Mouse (Mus musculus): ENCODE data around the gene Camp. TPM values are rescaled to one million over a fixed set of nuclear protein-coding genes. Genes with fewer than 3 reads are reported as not detected.

The Camp gene
- not detected in 2 replicates for polyA plus RNA-seq (2014; fragmentation: Nextera tagmentation; extraction: Ambion mirVana)

DNA sequence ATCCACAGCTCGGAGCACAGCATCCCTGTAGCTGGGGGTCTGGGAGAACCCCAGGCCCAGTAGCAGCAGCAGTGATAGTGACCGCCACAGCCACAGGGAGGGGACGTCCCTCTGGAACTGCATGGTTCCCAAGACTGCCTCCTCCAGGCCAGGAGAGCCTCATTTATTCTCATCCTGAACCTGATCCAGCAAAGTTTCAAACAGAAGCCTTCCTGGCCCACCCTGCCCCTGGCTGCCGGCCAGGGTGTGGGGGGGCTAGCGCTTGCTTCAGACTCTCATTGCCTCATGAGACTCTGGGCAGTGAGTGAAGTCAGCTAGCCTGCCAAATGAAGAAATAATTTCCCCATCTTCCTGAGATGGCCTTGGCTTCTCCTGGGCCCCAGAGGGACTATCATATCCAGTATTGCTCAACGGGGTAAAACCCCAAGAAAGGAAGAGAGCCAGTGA, at the start of gene Camp:
Gene Camp (minus strand): TSS at position 306 of the 447 bp plus-strand sequence.
- H3K27ac ChIP-seq (replicated peaks; ENCODE audit: low read depth, low read length), result no peak within 1 kb of the TSS
- peak; percentile 36 for DNase-seq
- H3K27me3 ChIP-seq (ENCODE audit: control insufficient read depth, insufficient read depth, low read length), result no peaks in the 10 kb centered on the region
- no peak within 1 kb of the TSS for H3K4me3 ChIP-seq (replicated peaks; ENCODE audit: low read depth, low read length)
- H3K36me3 ChIP-seq (ENCODE audit: control insufficient read depth, insufficient read depth, low read length), result peaks cover 4% of the 10 kb centered on the region; the same call in 1 of the 2 replicates
- H3K9ac ChIP-seq (replicated peaks; ENCODE audit: low read length), result no peak within 1 kb of the TSS
- 81% methylated on average over 6 of the region's 6 CpGs for WGBS
- H3K4me1 ChIP-seq (ENCODE audit: control insufficient read depth, insufficient read depth, low read length), result no peaks in the 10 kb centered on the region
- H3K4me2 ChIP-seq (ENCODE audit: low read length), result no peak within 1 kb of the TSS
- H3K9me3 ChIP-seq (ENCODE audit: control insufficient read depth, low read length), result no peaks in the 10 kb centered on the region
- no peak for ATAC-seq (ENCODE audit: low FRiP score, low TSS enrichment)

DNA sequence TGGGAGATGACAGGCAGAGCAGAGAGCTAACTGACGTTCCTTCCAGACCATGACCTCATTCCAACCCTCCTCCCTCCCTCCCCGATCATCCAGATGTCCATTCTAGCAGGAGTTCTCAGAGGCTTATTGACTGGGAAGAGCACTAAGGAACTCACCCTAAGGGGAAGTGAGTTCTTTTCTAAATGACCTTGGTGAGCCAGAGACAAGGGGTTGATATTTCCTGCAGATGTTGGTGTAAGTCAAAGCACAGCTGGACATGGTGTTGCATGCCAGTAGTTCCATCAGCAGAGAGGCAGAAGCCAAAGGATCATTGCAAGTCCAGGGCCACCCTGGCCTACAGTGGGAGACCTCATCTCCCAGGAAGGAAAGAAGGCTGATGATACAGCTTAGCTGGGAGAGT, 48.6 kb upstream of the Camp start:
- H3K4me3 ChIP-seq (replicated peaks; ENCODE audit: low read depth, low read length), result no peak overlapping the region
- H3K9ac ChIP-seq (replicated peaks; ENCODE audit: low read length), result no peak overlapping the region
- no peaks in the 10 kb centered on the region for H3K27me3 ChIP-seq (ENCODE audit: control insufficient read depth, insufficient read depth, low read length)
- H3K9me3 ChIP-seq (ENCODE audit: control insufficient read depth, low read length), result no peaks in the 10 kb centered on the region
- no peak overlapping the region for H3K4me2 ChIP-seq (ENCODE audit: low read length)
- no peak overlapping the region for H3K27ac ChIP-seq (replicated peaks; ENCODE audit: low read depth, low read length)
- no peak for DNase-seq
- 61% methylated on average over 2 of the region's 2 CpGs for WGBS
- H3K4me1 ChIP-seq (ENCODE audit: control insufficient read depth, insufficient read depth, low read length), result no peaks in the 10 kb centered on the region
- peaks cover 7% of the 10 kb centered on the region for H3K36me3 ChIP-seq (ENCODE audit: control insufficient read depth, insufficient read depth, low read length)
- ATAC-seq (ENCODE audit: low FRiP score, low TSS enrichment), result no peak

GRCm38 (mm10) chr9:109896253-109897150, 47.1 kb upstream of the Camp start:
- no peaks in the 10 kb centered on the region for H3K9me3 ChIP-seq (ENCODE audit: control insufficient read depth, low read length)
- no peak overlapping the region for H3K9ac ChIP-seq (replicated peaks; ENCODE audit: low read length)
- no peak overlapping the region for H3K4me3 ChIP-seq (replicated peaks; ENCODE audit: low read depth, low read length)
- H3K4me1 ChIP-seq (ENCODE audit: control insufficient read depth, insufficient read depth, low read length), result no peaks in the 10 kb centered on the region
- WGBS, result 85% methylated on average over 8 of the region's 8 CpGs
- no peak overlapping the region for H3K27ac ChIP-seq (replicated peaks; ENCODE audit: low read depth, low read length)
- no peak for DNase-seq
- peaks cover 21% of the 10 kb centered on the region for H3K36me3 ChIP-seq (ENCODE audit: control insufficient read depth, insufficient read depth, low read length)
- no peak overlapping the region for H3K4me2 ChIP-seq (ENCODE audit: low read length)
- H3K27me3 ChIP-seq (ENCODE audit: control insufficient read depth, insufficient read depth, low read length), result no peaks in the 10 kb centered on the region
- no peak for ATAC-seq (ENCODE audit: low FRiP score, low TSS enrichment)

GRCm38 (mm10) chr9:109895593-109895992, 46.2 kb upstream of the Camp start:
- Histone ChIP-seq H3K36me3 (ENCODE audit: control insufficient read depth, insufficient read depth, low read length) (peaks cover 31% of the 10 kb centered on the region), H3K9ac (replicated peaks; ENCODE audit: low read length) (no peak overlapping the region), H3K4me3 (replicated peaks; ENCODE audit: low read depth, low read length) (no peak overlapping the region), H3K27me3 (ENCODE audit: control insufficient read depth, insufficient read depth, low read length) (no peaks in the 10 kb centered on the region), H3K27ac (replicated peaks; ENCODE audit: low read depth, low read length) (no peak overlapping the region), H3K4me2 (ENCODE audit: low read length) (no peak overlapping the region), H3K9me3 (ENCODE audit: control insufficient read depth, low read length) (no peaks in the 10 kb centered on the region), H3K4me1 (ENCODE audit: control insufficient read depth, insufficient read depth, low read length) (no peaks in the 10 kb centered on the region)
- ATAC-seq (ENCODE audit: low FRiP score, low TSS enrichment) (no peak), DNase-seq (no peak)
- 90% methylated on average over 6 of the region's 6 CpGs for WGBS

- H3K4me3 ChIP-seq (replicated peaks; ENCODE audit: low read depth, low read length), result no peak overlapping the region
- H3K4me1 ChIP-seq (ENCODE audit: control insufficient read depth, insufficient read depth, low read length), result no peaks in the 10 kb centered on the region
- H3K27me3 ChIP-seq (ENCODE audit: control insufficient read depth, insufficient read depth, low read length), result no peaks in the 10 kb centered on the region
- peak overlapping the region; percentile 72 for H3K27ac ChIP-seq (replicated peaks; ENCODE audit: low read depth, low read length)
- no peak overlapping the region for H3K4me2 ChIP-seq (ENCODE audit: low read length)
- DNase-seq, result peak; percentile 91
- no peaks in the 10 kb centered on the region for H3K9me3 ChIP-seq (ENCODE audit: control insufficient read depth, low read length)
- 33% methylated on average over 6 of the region's 6 CpGs for WGBS
- peaks cover 41% of the 10 kb centered on the region for H3K36me3 ChIP-seq (ENCODE audit: control insufficient read depth, insufficient read depth, low read length)
- ATAC-seq (ENCODE audit: low FRiP score, low TSS enrichment), result peak; percentile 64
- peak overlapping the region; percentile 36; the same call in 1 of the 2 replicates for H3K9ac ChIP-seq (replicated peaks; ENCODE audit: low read length)
Observed at GRCm38 (mm10) chr9:109894413-109895090, 45.1 kb upstream of the Camp start.

DNA sequence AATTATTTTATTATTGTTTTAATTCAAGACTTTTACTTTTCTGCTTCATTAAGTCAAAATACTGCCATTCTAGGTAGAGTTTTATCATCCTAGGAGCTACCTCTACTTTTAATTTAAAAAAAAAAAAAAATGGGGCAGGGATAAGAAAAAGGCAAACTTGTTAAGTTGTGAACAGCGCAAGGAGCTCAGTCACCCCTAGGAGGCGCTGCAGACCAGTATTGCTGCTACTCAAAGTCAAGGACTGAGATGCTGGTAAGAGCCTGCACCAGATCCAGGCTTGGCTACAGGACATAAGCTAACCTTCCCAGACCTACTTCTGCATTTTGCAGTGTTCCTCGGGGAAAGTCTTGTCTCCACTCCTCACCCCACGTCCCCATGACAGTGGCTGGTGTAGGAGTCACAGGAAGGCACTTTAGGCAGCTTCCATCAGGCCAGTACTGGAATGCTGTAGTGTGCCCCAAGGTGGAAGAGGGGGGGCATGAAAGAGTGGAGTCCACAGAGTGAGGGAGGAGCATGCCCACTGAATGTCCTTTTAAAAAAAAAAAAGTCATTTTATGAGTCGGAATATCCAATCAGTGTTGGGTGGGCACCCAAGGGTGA, 43.3 kb upstream of the Camp start:
- Histone ChIP-seq H3K4me1 (ENCODE audit: control insufficient read depth, insufficient read depth, low read length) (no peaks in the 10 kb centered on the region), H3K9ac (replicated peaks; ENCODE audit: low read length) (no peak overlapping the region), H3K27ac (replicated peaks; ENCODE audit: low read depth, low read length) (no peak overlapping the region), H3K4me2 (ENCODE audit: low read length) (no peak overlapping the region), H3K36me3 (ENCODE audit: control insufficient read depth, insufficient read depth, low read length) (peaks cover 59% of the 10 kb centered on the region), H3K9me3 (ENCODE audit: control insufficient read depth, low read length) (no peaks in the 10 kb centered on the region), H3K27me3 (ENCODE audit: control insufficient read depth, insufficient read depth, low read length) (no peaks in the 10 kb centered on the region), H3K4me3 (replicated peaks; ENCODE audit: low read depth, low read length) (no peak overlapping the region)
- 0 out of 2 replicates have a peak, but pooled peaks have one; percentile 27 for ATAC-seq (ENCODE audit: low FRiP score, low TSS enrichment)
- 71% methylated on average over 5 of the region's 5 CpGs for WGBS
- DNase-seq, result peak; percentile 86

GRCm38 (mm10) chr9:109891501-109891900, 42.1 kb upstream of the Camp start:
- Histone ChIP-seq H3K4me2 (ENCODE audit: low read length) (no peak overlapping the region), H3K9me3 (ENCODE audit: control insufficient read depth, low read length) (no peaks in the 10 kb centered on the region), H3K9ac (replicated peaks; ENCODE audit: low read length) (no peak overlapping the region), H3K4me3 (replicated peaks; ENCODE audit: low read depth, low read length) (no peak overlapping the region), H3K27ac (replicated peaks; ENCODE audit: low read depth, low read length) (no peak overlapping the region), H3K36me3 (ENCODE audit: control insufficient read depth, insufficient read depth, low read length) (peaks cover 69% of the 10 kb centered on the region), H3K27me3 (ENCODE audit: control insufficient read depth, insufficient read depth, low read length) (no peaks in the 10 kb centered on the region), H3K4me1 (ENCODE audit: control insufficient read depth, insufficient read depth, low read length) (no peaks in the 10 kb centered on the region)
- ATAC-seq (ENCODE audit: low FRiP score, low TSS enrichment), result no peak
- WGBS, result 95% methylated on average over 8 of the region's 8 CpGs
- no peak for DNase-seq

- Histone ChIP-seq H3K4me1 (ENCODE audit: control insufficient read depth, insufficient read depth, low read length) (no peaks in the 10 kb centered on the region), H3K4me3 (replicated peaks; ENCODE audit: low read depth, low read length) (no peak overlapping the region), H3K36me3 (ENCODE audit: control insufficient read depth, insufficient read depth, low read length) (peaks cover 98% of the 10 kb centered on the region), H3K27ac (replicated peaks; ENCODE audit: low read depth, low read length) (no peak overlapping the region), H3K9ac (replicated peaks; ENCODE audit: low read length) (no peak overlapping the region), H3K27me3 (ENCODE audit: control insufficient read depth, insufficient read depth, low read length) (no peaks in the 10 kb centered on the region), H3K9me3 (ENCODE audit: control insufficient read depth, low read length) (no peaks in the 10 kb centered on the region), H3K4me2 (ENCODE audit: low read length) (no peak overlapping the region)
- ATAC-seq (ENCODE audit: low FRiP score, low TSS enrichment) (no peak), DNase-seq (no peak)
- 92% methylated on average over 5 of the region's 5 CpGs for WGBS
Observed at GRCm38 (mm10) chr9:109887321-109887720, 37.9 kb upstream of the Camp start.

Measured in midbrain, embryonic 14.5 days (tissue).